Mouse (Mus musculus) hindbrain, embryonic 13.5 days (tissue): ENCODE measurements at regions not wholly inside any gene's neighbourhood (a gene's known extent, or its start where the extent isn't known, plus 50 kb on each side); places are given as distances from the start of the nearest gene placed in this dataset.

Experiments
- ATAC-seq: fragments of 200-750 bp; cut with Nextera tagmentation; 2 replicates; pipeline ENCODE4 v1.8.0; 2017; ENCODE audit warnings: moderate TSS enrichment; ENCODE audit not compliant: low FRiP score
- H3K27ac ChIP-seq: fragments of 300-500 bp; sonication (generic); 2 replicates; pipeline ENCODE4 v1.5.1; 2015; ENCODE audit warnings: inconsistent platforms, mild to moderate bottlenecking, moderate library complexity
- H3K27me3 ChIP-seq: fragments of 300-500 bp; sonication (generic); 2 replicates; pipeline ENCODE4 v1.6.1; 2015; ENCODE audit warnings: mild to moderate bottlenecking, inconsistent platforms
- H3K36me3 ChIP-seq: fragments of 300-500 bp; sonication (generic); 2 replicates; pipeline ENCODE4 v1.6.1; 2015; ENCODE audit warnings: mild to moderate bottlenecking, inconsistent platforms
- H3K4me1 ChIP-seq: fragments of 300-500 bp; sonication (generic); replicated peaks from 2 replicates; pipeline ENCODE4 v1.6.1; 2015; ENCODE audit warnings: inconsistent platforms
- H3K4me2 ChIP-seq: fragments of 300-500 bp; sonication (generic); 2 replicates; pipeline ENCODE4 v1.6.1; 2015; ENCODE audit warnings: inconsistent platforms, mild to moderate bottlenecking, moderate library complexity
- H3K4me3 ChIP-seq: fragments of 300-500 bp; sonication (generic); 2 replicates; pipeline ENCODE4 v1.5.1; 2015; ENCODE audit warnings: mild to moderate bottlenecking, inconsistent platforms
- H3K9ac ChIP-seq: fragments of 300-500 bp; sonication (generic); 2 replicates; pipeline ENCODE4 v1.6.1; 2015; ENCODE audit warnings: mild to moderate bottlenecking, inconsistent platforms
- H3K9me3 ChIP-seq: fragments of 300-500 bp; sonication (generic); 2 replicates; pipeline ENCODE4 v1.6.1; 2016; ENCODE audit warnings: inconsistent platforms
- WGBS: fragments of 180-500 bp; shearing (Covaris S2); methylation state at CpG from one replicate; pipeline ENCODE4 v1.1.7; 2015; 5-methylcytosine and 5-hydroxymethylcytosine counted together

DNA sequence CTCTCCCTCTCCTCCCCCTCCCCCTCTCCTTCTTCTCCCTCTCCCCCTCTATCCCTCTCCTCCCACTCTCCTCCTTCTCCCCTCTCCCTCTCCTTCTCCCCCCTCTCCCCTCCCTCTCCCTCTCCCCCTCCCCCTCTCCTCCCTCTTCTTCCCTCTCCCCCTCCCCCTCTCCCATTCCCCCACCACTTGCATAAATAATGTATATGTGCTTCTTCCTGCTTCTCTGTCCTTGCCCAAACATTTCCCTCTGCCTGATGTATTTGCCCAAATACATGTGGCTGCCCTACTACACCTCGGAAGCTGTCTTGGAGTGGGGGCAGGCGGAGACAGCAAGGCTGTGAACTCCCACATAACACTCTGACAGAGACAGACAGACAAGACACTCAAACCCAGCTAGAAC is 149.2 kb upstream of the Rybp start:
- Histone ChIP-seq H3K4me3 (no peak overlapping the region), H3K27me3 (peaks cover 68% of the 10 kb centered on the region), H3K9ac (no peak overlapping the region), H3K27ac (no peak overlapping the region), H3K9me3 (no peaks in the 10 kb centered on the region), H3K36me3 (no peaks in the 10 kb centered on the region), H3K4me1 (peaks cover 36% of the 10 kb centered on the region), H3K4me2 (no peak overlapping the region)
- ATAC-seq = no peak
- WGBS = 70% methylated on average over 2 of the region's 2 CpGs

DNA sequence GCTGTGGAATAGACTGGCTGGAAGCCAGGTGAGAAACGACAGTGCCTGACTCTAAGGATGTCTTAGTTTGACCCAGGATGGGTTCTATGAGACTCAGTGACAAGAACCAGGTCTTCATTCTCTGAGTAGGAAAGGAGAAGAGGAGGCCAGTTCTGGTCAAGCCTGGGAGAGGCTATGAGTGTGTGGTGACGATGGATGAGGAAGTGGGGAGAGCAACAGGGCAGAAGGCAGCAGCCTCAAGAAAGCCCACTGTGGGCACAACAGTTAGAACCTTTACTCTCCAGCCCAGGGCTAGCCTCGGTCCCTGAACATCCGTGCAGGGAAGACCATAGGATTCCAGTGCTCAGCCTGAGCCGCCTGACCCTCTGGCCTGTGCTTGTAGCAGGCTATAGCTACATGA is 147.9 kb upstream of the Rybp start:
- Histone ChIP-seq H3K4me3 (no peak overlapping the region), H3K4me1 (peaks cover 36% of the 10 kb centered on the region), H3K36me3 (no peaks in the 10 kb centered on the region), H3K9ac (no peak overlapping the region), H3K9me3 (no peaks in the 10 kb centered on the region), H3K27me3 (peaks cover 69% of the 10 kb centered on the region), H3K27ac (no peak overlapping the region), H3K4me2 (no peak overlapping the region)
- 76% methylated on average over 5 of the region's 5 CpGs for WGBS
- no peak for ATAC-seq

DNA sequence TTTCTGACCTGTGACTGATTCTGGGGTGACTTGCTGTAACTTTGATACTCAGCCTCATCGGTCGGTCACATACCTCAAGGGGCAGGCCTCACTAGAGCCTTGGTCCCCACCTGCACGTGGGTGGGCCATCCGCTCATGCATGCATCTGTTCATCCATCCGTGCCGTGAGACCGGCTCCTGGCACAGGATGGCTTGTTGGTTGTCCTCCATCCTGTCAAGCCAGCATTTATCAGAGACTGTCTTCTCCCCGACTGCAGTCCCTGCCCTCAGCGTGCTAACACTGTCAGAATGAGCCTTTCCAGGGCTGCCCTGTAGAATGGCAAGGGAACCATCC is 146.2 kb upstream of the Rybp start:
- no peak overlapping the region for H3K9ac ChIP-seq
- H3K36me3 ChIP-seq = no peaks in the 10 kb centered on the region
- no peak overlapping the region for H3K4me3 ChIP-seq
- H3K9me3 ChIP-seq = no peaks in the 10 kb centered on the region
- H3K4me2 ChIP-seq = no peak overlapping the region
- no peak overlapping the region for H3K27ac ChIP-seq
- ATAC-seq = no peak
- 18% methylated on average over 9 of the region's 9 CpGs for WGBS
- H3K27me3 ChIP-seq = peaks cover 72% of the 10 kb centered on the region
- peaks cover 22% of the 10 kb centered on the region for H3K4me1 ChIP-seq

DNA sequence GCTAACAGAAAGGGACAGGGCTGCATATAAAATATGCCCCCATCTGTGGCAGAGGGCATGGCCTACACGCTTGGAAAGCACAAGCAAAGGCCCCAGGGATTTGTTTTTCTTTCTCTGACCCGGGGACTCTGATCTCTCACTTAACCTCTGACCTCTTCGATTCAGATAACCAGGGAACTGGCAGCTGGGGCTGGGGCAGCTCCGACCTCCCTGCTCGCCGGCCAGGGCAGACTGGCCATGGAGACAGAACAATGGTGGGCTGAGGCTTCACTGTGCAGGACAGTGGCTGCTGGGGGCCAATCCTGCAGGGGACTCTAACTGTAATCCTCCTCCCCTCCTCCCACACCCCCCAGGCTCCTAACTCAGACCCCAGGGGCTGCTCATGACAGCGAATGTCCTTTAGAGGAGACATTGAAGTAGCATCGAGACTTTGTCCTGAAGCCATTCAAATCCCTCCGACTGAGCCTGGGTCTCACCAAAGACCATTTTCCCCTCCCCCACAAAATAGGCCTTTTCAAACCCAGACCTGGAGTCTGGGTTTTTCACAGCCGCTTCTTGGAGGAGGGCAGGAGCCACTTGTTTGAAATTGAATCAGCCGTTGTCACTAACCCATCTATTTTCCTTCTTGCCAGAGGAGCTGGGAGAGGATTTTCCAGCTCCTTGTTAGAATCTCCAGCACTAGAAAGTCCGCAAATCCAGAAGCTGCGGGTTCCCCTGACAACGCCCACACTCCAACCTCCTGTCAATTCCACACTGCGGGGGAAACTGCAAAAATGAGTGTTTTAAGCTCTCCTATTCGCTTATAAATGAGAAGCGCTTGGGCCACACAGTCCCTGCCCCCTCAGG is 145.6 kb upstream of the Rybp start:
- Histone ChIP-seq H3K4me2 (no peak overlapping the region), H3K4me3 (no peak overlapping the region), H3K9ac (no peak overlapping the region), H3K36me3 (no peaks in the 10 kb centered on the region), H3K27me3 (peaks cover 69% of the 10 kb centered on the region), H3K27ac (no peak overlapping the region), H3K9me3 (no peaks in the 10 kb centered on the region), H3K4me1 (peaks cover 16% of the 10 kb centered on the region)
- 13% methylated on average over 17 of the region's 17 CpGs for WGBS
- ATAC-seq = peak; percentile 30; the same call in 1 of the 2 replicates

DNA sequence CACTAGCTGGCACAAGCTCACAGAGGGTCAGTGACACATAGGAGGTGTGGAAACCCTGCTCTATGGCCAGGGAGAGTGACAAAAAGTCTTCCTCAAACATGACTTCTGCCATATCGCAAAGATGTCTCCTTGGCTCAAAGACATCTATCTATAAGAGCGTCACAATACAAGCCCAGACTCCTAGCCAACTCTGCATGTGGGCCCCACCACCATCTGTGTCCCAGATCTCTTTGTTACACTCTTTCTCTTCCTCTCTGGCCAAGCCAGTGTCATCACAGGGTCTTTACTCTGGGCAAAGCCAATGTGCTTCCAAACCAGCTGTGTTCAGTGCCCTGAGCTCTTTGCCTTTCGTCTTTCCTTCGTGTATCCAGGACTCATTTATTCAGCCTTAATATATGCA is 143.0 kb upstream of the Rybp start:
- Histone ChIP-seq H3K9me3 (no peaks in the 10 kb centered on the region), H3K4me2 (no peak overlapping the region), H3K36me3 (no peaks in the 10 kb centered on the region), H3K27me3 (peaks cover 63% of the 10 kb centered on the region), H3K27ac (no peak overlapping the region), H3K9ac (no peak overlapping the region), H3K4me3 (no peak overlapping the region), H3K4me1 (peaks cover 15% of the 10 kb centered on the region)
- 62% methylated on average over 4 of the region's 4 CpGs for WGBS
- ATAC-seq = no peak

DNA sequence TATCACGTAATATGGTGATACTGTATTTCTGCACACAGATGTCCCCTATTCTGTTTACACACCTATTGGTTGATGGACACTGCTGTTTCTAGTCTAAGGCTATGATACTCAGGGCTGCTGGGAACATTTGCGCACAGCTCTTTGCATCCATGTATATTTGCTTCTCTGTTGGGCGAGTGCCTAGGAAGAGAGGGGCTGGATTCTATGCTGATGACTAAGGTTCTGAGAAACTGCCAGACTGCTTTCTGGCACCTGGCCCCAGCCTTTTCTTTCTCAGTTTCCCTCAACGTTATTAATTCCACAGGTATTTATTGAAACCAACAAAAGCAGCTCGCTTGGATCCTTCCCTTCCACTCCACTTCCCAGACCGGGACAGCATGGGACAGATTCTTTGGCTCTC is 142.2 kb upstream of the Rybp start:
- Histone ChIP-seq H3K27ac (no peak overlapping the region), H3K27me3 (peaks cover 56% of the 10 kb centered on the region), H3K36me3 (no peaks in the 10 kb centered on the region), H3K4me1 (peaks cover 15% of the 10 kb centered on the region), H3K4me3 (no peak overlapping the region), H3K9ac (no peak overlapping the region), H3K4me2 (no peak overlapping the region), H3K9me3 (no peaks in the 10 kb centered on the region)
- 77% methylated on average over 6 of the region's 6 CpGs for WGBS
- ATAC-seq = no peak

DNA sequence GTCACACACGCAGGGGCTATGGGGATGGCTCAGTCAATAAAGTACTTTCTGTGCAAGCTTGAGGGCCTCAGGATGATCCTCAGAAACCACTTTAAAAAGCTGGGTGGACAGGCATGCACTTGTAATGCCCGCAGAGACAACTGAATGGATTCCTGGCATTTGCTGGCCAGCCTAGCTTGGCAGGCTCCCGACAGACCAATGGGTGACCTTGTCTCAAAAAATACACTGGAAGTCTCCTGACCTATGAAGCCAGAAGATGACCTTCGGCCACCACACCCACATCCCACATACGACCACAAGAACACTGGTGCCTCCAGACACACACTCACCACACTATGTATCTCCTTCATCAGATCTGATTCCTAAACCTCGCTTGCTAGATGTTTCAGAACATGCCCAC is 141.5 kb upstream of the Rybp start:
- ATAC-seq = no peak
- 89% methylated on average over 6 of the region's 6 CpGs for WGBS
- Histone ChIP-seq H3K4me3 (no peak overlapping the region), H3K9ac (no peak overlapping the region), H3K27me3 (peaks cover 51% of the 10 kb centered on the region), H3K36me3 (no peaks in the 10 kb centered on the region), H3K4me1 (peaks cover 15% of the 10 kb centered on the region), H3K9me3 (no peaks in the 10 kb centered on the region), H3K4me2 (no peak overlapping the region), H3K27ac (no peak overlapping the region)

DNA sequence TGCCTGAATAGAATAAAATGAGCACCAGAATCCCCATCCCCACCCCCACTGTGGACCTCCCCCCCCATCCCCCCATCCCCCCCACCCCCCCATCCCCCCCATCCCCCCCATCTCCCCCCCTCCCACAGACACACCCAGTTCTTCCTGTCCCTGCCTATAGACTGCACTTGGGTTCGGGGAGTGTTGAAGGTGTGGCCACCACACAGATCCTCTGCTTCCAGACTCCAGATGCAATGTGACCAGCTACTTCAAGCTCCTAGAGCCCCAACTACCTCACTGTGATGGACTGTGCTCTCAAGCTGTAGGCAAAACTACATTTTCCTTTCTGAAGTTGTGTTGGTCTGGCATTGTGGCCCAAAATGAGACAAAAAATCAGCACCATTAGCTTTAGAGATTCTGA is 138.3 kb upstream of the Rybp start:
- WGBS = 75% methylated on average over 1 of the region's 1 CpGs
- peaks cover 15% of the 10 kb centered on the region for H3K4me1 ChIP-seq
- H3K9ac ChIP-seq = no peak overlapping the region
- H3K4me2 ChIP-seq = no peak overlapping the region
- H3K36me3 ChIP-seq = no peaks in the 10 kb centered on the region
- ATAC-seq = no peak
- H3K4me3 ChIP-seq = no peak overlapping the region
- H3K27ac ChIP-seq = no peak overlapping the region
- H3K9me3 ChIP-seq = no peaks in the 10 kb centered on the region
- H3K27me3 ChIP-seq = peaks cover 36% of the 10 kb centered on the region

DNA sequence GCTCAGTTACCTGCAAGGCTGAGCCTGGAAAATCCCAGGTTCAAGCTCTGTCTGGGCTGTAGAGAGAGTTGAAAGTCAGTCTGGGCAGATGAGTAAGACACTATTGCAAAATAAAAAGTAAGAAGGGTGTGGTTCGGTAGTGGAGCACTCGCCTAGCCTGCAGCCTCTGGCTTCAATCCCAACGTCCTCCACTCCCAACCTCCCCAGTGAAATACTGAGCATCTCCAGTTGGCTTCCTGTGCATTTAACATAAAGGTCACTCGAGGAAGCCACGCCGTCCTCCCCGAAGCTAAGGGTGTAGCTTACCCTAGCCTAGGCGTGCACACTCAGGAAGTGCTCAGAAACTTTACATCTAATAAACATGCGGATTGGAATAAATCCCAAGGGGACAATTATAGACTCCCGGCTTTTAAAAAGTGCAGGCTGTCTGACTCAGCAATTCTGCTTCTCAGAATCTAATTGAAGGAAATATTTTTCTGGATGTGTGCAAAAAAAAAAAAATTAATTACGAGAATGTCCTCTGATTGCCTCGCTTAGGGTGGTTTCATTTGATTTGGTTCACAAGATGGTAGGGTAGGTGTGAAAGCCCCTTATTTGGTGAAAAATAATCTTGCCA is 137.6 kb upstream of the Rybp start:
- Histone ChIP-seq H3K9me3 (no peaks in the 10 kb centered on the region), H3K4me3 (no peak overlapping the region), H3K36me3 (no peaks in the 10 kb centered on the region), H3K27ac (no peak overlapping the region), H3K9ac (no peak overlapping the region), H3K27me3 (peaks cover 30% of the 10 kb centered on the region), H3K4me2 (no peak overlapping the region), H3K4me1 (peaks cover 21% of the 10 kb centered on the region)
- ATAC-seq = no peak
- 68% methylated on average over 12 of the region's 12 CpGs for WGBS

DNA sequence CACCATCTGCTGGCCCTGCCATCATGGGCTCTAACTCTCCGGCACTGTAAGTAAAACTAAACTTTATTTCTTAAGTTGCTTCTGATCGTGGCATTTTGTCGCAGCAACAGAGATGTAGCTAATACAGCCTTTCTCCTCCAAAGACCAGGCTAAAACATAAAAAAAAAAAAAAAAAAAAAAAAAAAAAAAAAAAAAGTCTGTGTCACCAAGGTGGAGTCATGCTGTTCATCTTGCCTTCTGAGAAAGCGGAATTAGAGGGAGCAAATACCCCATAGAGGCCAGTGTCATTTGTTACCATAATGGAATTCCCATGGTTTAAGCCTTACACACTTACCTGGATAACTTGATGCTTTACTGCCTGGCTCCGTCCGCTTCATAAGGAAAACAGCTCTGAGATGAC is 136.9 kb upstream of the Rybp start:
- Histone ChIP-seq H3K27me3 (peaks cover 27% of the 10 kb centered on the region), H3K4me1 (peaks cover 22% of the 10 kb centered on the region), H3K9me3 (no peaks in the 10 kb centered on the region), H3K27ac (no peak overlapping the region), H3K36me3 (no peaks in the 10 kb centered on the region), H3K4me3 (no peak overlapping the region), H3K4me2 (no peak overlapping the region), H3K9ac (no peak overlapping the region)
- no peak for ATAC-seq
- WGBS = 94% methylated on average over 6 of the region's 6 CpGs

DNA sequence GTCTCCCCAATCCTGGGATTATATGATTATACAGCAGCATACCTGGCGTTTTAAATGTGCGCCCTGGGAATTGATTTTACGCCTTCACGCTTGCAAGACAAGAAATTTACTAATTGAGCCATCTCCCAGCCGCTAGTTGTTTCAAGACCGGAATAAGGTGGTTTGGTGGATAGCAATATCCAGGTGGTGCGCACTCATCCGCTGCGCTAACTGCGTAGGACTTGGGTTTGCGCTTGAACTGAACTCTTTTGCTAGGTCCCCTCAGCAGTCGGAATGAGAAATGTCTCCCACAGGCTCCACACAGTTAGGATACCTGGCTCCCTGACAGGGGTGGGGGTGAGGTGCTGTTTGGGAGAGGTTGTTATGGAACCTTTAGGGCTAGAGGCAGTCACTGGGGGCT is 136.4 kb upstream of the Rybp start:
- Histone ChIP-seq H3K9me3 (no peaks in the 10 kb centered on the region), H3K9ac (no peak overlapping the region), H3K36me3 (no peaks in the 10 kb centered on the region), H3K27ac (no peak overlapping the region), H3K27me3 (peaks cover 29% of the 10 kb centered on the region), H3K4me3 (no peak overlapping the region), H3K4me1 (peaks cover 22% of the 10 kb centered on the region), H3K4me2 (no peak overlapping the region)
- no peak for ATAC-seq
- 92% methylated on average over 12 of the region's 12 CpGs for WGBS

DNA sequence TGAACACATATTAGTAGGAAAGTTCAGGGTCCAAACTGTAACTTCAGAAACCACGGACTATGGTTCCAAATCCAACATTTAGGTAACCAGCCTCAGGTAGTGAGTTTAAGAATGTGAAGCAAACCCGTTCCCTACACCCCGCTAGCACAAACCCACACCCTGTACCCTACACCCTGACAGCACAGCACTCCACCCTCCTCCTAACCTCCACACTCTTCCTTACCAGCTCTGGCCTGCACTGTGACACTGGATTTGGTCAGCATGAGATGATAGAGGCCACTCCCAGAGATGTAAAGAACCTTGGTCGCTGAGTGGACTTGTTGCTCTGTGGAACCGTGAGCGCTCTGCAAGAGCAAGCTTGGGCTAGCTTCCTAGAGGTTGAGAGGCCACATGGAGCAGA is 135.3 kb upstream of the Rybp start:
- Histone ChIP-seq H3K27me3 (peaks cover 29% of the 10 kb centered on the region), H3K4me2 (no peak overlapping the region), H3K9ac (no peak overlapping the region), H3K4me1 (peaks cover 22% of the 10 kb centered on the region), H3K4me3 (no peak overlapping the region), H3K9me3 (no peaks in the 10 kb centered on the region), H3K27ac (no peak overlapping the region), H3K36me3 (no peaks in the 10 kb centered on the region)
- no peak for ATAC-seq
- 81% methylated on average over 6 of the region's 6 CpGs for WGBS
